Mouse (Mus musculus) lung, embryonic 15.5 days (tissue): Measurements from ENCODE around the gene Zfp618. TPM values are rescaled to one million over a fixed set of nuclear protein-coding genes. Genes with fewer than 3 reads are reported as not detected.

Experiments used
- ATAC-seq: fragments of 200-750 bp; cut with Nextera tagmentation; 2 replicates; pipeline ENCODE4 v1.8.0; 2017; ENCODE audit warnings: moderate number of reproducible peaks, borderline replicate concordance; ENCODE audit not compliant: low FRiP score, low TSS enrichment; ENCODE audit errors: extremely low read depth
- H3K27ac ChIP-seq: fragments of 300-500 bp; sonication (generic); 2 replicates; pipeline ENCODE4 v1.5.1; 2015; ENCODE audit warnings: moderate library complexity, mild to moderate bottlenecking, inconsistent platforms
- H3K27me3 ChIP-seq: fragments of 300-500 bp; sonication (generic); 2 replicates; pipeline ENCODE4 v1.6.1; 2015; ENCODE audit warnings: inconsistent platforms
- H3K36me3 ChIP-seq: fragments of 300-500 bp; sonication (generic); 2 replicates; pipeline ENCODE4 v1.6.1; 2015; ENCODE audit warnings: inconsistent platforms
- H3K4me1 ChIP-seq: fragments of 300-500 bp; sonication (generic); 2 replicates; pipeline ENCODE4 v1.6.1; 2015; ENCODE audit warnings: inconsistent platforms
- H3K4me2 ChIP-seq: fragments of 300-500 bp; sonication (generic); 2 replicates; pipeline ENCODE4 v1.6.1; 2015; ENCODE audit warnings: inconsistent platforms, mild to moderate bottlenecking, moderate library complexity
- H3K4me3 ChIP-seq: fragments of 300-500 bp; sonication (generic); 2 replicates; pipeline ENCODE4 v1.5.1; 2015; ENCODE audit warnings: mild to moderate bottlenecking, inconsistent platforms
- H3K9ac ChIP-seq: fragments of 300-500 bp; sonication (generic); 2 replicates; pipeline ENCODE4 v1.6.1; 2015; ENCODE audit warnings: inconsistent platforms
- H3K9me3 ChIP-seq: fragments of 300-500 bp; sonication (generic); 2 replicates; pipeline ENCODE4 v1.6.1; 2016; ENCODE audit warnings: inconsistent platforms
- WGBS: fragments of 180-500 bp; shearing (Covaris S2); methylation state at CpG from one replicate; pipeline ENCODE4 v1.1.7; 2015; 5-methylcytosine and 5-hydroxymethylcytosine counted together
- polyA plus RNA-seq: library from polyadenylated mRNA; unstranded; fragments of >200 nt; fragmentation: Nextera tagmentation; extraction: Ambion mirVana; gene quantifications from 2 replicates; pipeline ENCODE4 v1.2.1, GENCODE M21; 2015

Gene Zfp618
- polyA plus RNA-seq, 1 experiment from 2014 or later, result 25.0 TPM

- H3K9ac ChIP-seq, result no peak overlapping the region
- 89% methylated on average over 5 of the region's 5 CpGs for WGBS
- H3K27ac ChIP-seq, result no peak overlapping the region
- H3K27me3 ChIP-seq, result no peaks in the 10 kb centered on the region
- no peak overlapping the region for H3K4me2 ChIP-seq
- ATAC-seq, result no peak
- peaks cover 24% of the 10 kb centered on the region for H3K4me1 ChIP-seq
- H3K9me3 ChIP-seq, result no peaks in the 10 kb centered on the region
- H3K4me3 ChIP-seq, result no peak overlapping the region
- no peaks in the 10 kb centered on the region for H3K36me3 ChIP-seq
These were observed 71.4 kb downstream of the Zfp618 start for GRCm38 (mm10) chr4:63036790-63037189.

- Histone ChIP-seq H3K4me2 (no peak overlapping the region), H3K27ac (no peak overlapping the region), H3K36me3 (no peaks in the 10 kb centered on the region), H3K27me3 (no peaks in the 10 kb centered on the region), H3K9me3 (no peaks in the 10 kb centered on the region), H3K4me1 (peaks cover 22% of the 10 kb centered on the region), H3K9ac (no peak overlapping the region), H3K4me3 (no peak overlapping the region)
- 60% methylated on average over 4 of the region's 4 CpGs for WGBS
- no peak for ATAC-seq
These were observed 72.2 kb downstream of the Zfp618 start for GRCm38 (mm10) chr4:63037555-63037954.

GRCm38 (mm10) chr4:63038265-63038664, 72.9 kb downstream of the Zfp618 start:
- ATAC-seq, result no peak
- Histone ChIP-seq H3K4me3 (no peak overlapping the region), H3K9ac (no peak overlapping the region), H3K9me3 (no peaks in the 10 kb centered on the region), H3K36me3 (no peaks in the 10 kb centered on the region), H3K27me3 (no peaks in the 10 kb centered on the region), H3K27ac (no peak overlapping the region), H3K4me1 (peaks cover 20% of the 10 kb centered on the region), H3K4me2 (no peak overlapping the region)
- WGBS, result 53% methylated on average over 2 of the region's 2 CpGs

GRCm38 (mm10) chr4:63038937-63039336, 73.6 kb downstream of the Zfp618 start:
- no peak for ATAC-seq
- Histone ChIP-seq H3K9ac (no peak overlapping the region), H3K4me1 (peaks cover 14% of the 10 kb centered on the region; the same call in 1 of the 2 replicates), H3K9me3 (no peaks in the 10 kb centered on the region), H3K27me3 (no peaks in the 10 kb centered on the region), H3K4me3 (no peak overlapping the region), H3K36me3 (no peaks in the 10 kb centered on the region), H3K4me2 (no peak overlapping the region), H3K27ac (no peak overlapping the region)
- WGBS, result 76% methylated on average over 10 of the region's 10 CpGs

GRCm38 (mm10) chr4:63048606-63049005, 83.2 kb downstream of the Zfp618 start:
- H3K4me1 ChIP-seq, result peaks cover 36% of the 10 kb centered on the region
- no peak overlapping the region for H3K4me2 ChIP-seq
- 81% methylated on average over 3 of the region's 3 CpGs for WGBS
- H3K36me3 ChIP-seq, result no peaks in the 10 kb centered on the region
- H3K27ac ChIP-seq, result no peak overlapping the region
- no peak overlapping the region for H3K4me3 ChIP-seq
- no peak for ATAC-seq
- H3K9me3 ChIP-seq, result no peaks in the 10 kb centered on the region
- no peaks in the 10 kb centered on the region for H3K27me3 ChIP-seq
- no peak overlapping the region for H3K9ac ChIP-seq

- peak overlapping the region; percentile 50 for H3K27ac ChIP-seq
- H3K9me3 ChIP-seq, result no peaks in the 10 kb centered on the region
- ATAC-seq, result no peak
- H3K4me1 ChIP-seq, result peaks cover 39% of the 10 kb centered on the region
- H3K27me3 ChIP-seq, result no peaks in the 10 kb centered on the region
- no peak overlapping the region for H3K9ac ChIP-seq
- H3K36me3 ChIP-seq, result no peaks in the 10 kb centered on the region
- H3K4me3 ChIP-seq, result no peak overlapping the region
- H3K4me2 ChIP-seq, result no peak overlapping the region
These were observed 84.4 kb downstream of the Zfp618 start for GRCm38 (mm10) chr4:63049596-63050318.

- H3K9ac ChIP-seq, result no peak overlapping the region
- no peak overlapping the region for H3K4me3 ChIP-seq
- 0 out of 2 replicates have a peak overlapping the region, but pooled peaks have one; percentile 50 for H3K27ac ChIP-seq
- ATAC-seq, result no peak
- 64% methylated on average over 4 of the region's 4 CpGs for WGBS
- no peak overlapping the region for H3K4me2 ChIP-seq
- H3K27me3 ChIP-seq, result no peaks in the 10 kb centered on the region
- H3K9me3 ChIP-seq, result no peaks in the 10 kb centered on the region
- no peaks in the 10 kb centered on the region for H3K36me3 ChIP-seq
- H3K4me1 ChIP-seq, result peaks cover 43% of the 10 kb centered on the region
These were observed 84.9 kb downstream of the Zfp618 start for GRCm38 (mm10) chr4:63050319-63050676.

- Histone ChIP-seq H3K4me3 (no peak overlapping the region), H3K9me3 (no peaks in the 10 kb centered on the region), H3K4me1 (peaks cover 43% of the 10 kb centered on the region), H3K27me3 (no peaks in the 10 kb centered on the region), H3K4me2 (no peak overlapping the region), H3K9ac (no peak overlapping the region), H3K36me3 (no peaks in the 10 kb centered on the region), H3K27ac (no peak overlapping the region)
- WGBS, result 72% methylated on average over 4 of the region's 4 CpGs
- no peak for ATAC-seq
These were observed 85.6 kb downstream of the Zfp618 start for GRCm38 (mm10) chr4:63050949-63051348.

GRCm38 (mm10) chr4:63051940-63052661, 86.7 kb downstream of the Zfp618 start:
- no peak for ATAC-seq
- WGBS, result 28% methylated on average over 7 of the region's 7 CpGs
- no peaks in the 10 kb centered on the region for H3K9me3 ChIP-seq
- H3K4me3 ChIP-seq, result no peak overlapping the region
- H3K9ac ChIP-seq, result no peak overlapping the region
- no peaks in the 10 kb centered on the region for H3K27me3 ChIP-seq
- no peaks in the 10 kb centered on the region for H3K36me3 ChIP-seq
- peaks cover 53% of the 10 kb centered on the region for H3K4me1 ChIP-seq
- H3K27ac ChIP-seq, result peak overlapping the region; percentile 61
- H3K4me2 ChIP-seq, result no peak overlapping the region

- Histone ChIP-seq H3K4me3 (no peak overlapping the region), H3K4me1 (peaks cover 56% of the 10 kb centered on the region), H3K36me3 (no peaks in the 10 kb centered on the region), H3K9ac (no peak overlapping the region), H3K4me2 (no peak overlapping the region), H3K27me3 (no peaks in the 10 kb centered on the region), H3K9me3 (no peaks in the 10 kb centered on the region), H3K27ac (peak overlapping the region; percentile 61)
- 31% methylated on average over 2 of the region's 2 CpGs for WGBS
- no peak for ATAC-seq
These were observed 87.3 kb downstream of the Zfp618 start for GRCm38 (mm10) chr4:63052662-63053033.

GRCm38 (mm10) chr4:63055216-63055745, 89.9 kb downstream of the Zfp618 start:
- no peak for ATAC-seq
- whole genome bisulfite sequencing, result 59% methylated on average over 10 of the region's 10 CpGs
- Histone ChIP-seq H3K27me3 (no peaks in the 10 kb centered on the region), H3K4me1 (peaks cover 68% of the 10 kb centered on the region), H3K9me3 (no peaks in the 10 kb centered on the region), H3K4me3 (no peak overlapping the region), H3K27ac (peak overlapping the region; percentile 25; the same call in 1 of the 2 replicates), H3K36me3 (no peaks in the 10 kb centered on the region), H3K9ac (no peak overlapping the region), H3K4me2 (no peak overlapping the region)
